Mouse (Mus musculus) embryonic facial prominence, embryonic 12.5 days (tissue): ENCODE results near the gene Paics. TPM values are rescaled to one million over a fixed set of nuclear protein-coding genes. Genes with fewer than 3 reads are reported as not detected.

Experiments used
- ATAC-seq: fragments of 200-750 bp; cut with Nextera tagmentation; 2 replicates; pipeline ENCODE4 v1.8.0; 2017; ENCODE audit not compliant: insufficient number of reproducible peaks, insufficient read depth, low FRiP score, low TSS enrichment
- H3K27ac ChIP-seq: fragments of 300-500 bp; sonication (generic); 2 replicates; pipeline ENCODE4 v1.5.1; 2016; ENCODE audit warnings: mild to moderate bottlenecking
- H3K27me3 ChIP-seq: fragments of 300-500 bp; sonication (generic); 2 replicates; pipeline ENCODE4 v1.6.1; 2016; ENCODE audit warnings: mild to moderate bottlenecking, moderate library complexity
- H3K36me3 ChIP-seq: fragments of 300-500 bp; sonication (generic); 2 replicates; pipeline ENCODE4 v1.6.1; 2016; ENCODE audit warnings: mild to moderate bottlenecking
- H3K4me1 ChIP-seq: fragments of 300-500 bp; sonication (generic); 2 replicates; pipeline ENCODE4 v1.6.1; 2016
- H3K4me2 ChIP-seq: fragments of 300-500 bp; sonication (generic); replicated peaks from 2 replicates; pipeline ENCODE4 v1.6.1; 2016; ENCODE audit warnings: mild to moderate bottlenecking, moderate library complexity
- H3K4me3 ChIP-seq: fragments of 300-500 bp; sonication (generic); 2 replicates; pipeline ENCODE4 v1.5.1; 2016; ENCODE audit warnings: mild to moderate bottlenecking
- H3K9ac ChIP-seq: fragments of 300-500 bp; sonication (generic); 2 replicates; pipeline ENCODE4 v1.6.1; 2016; ENCODE audit warnings: mild to moderate bottlenecking, moderate library complexity
- H3K9me3 ChIP-seq: fragments of 300-500 bp; sonication (generic); 2 replicates; pipeline ENCODE4 v1.6.1; 2016; ENCODE audit warnings: mild to moderate bottlenecking, moderate library complexity
- WGBS: fragments of 180-500 bp; shearing (Covaris S2); methylation state at CpG from one replicate; pipeline ENCODE4 v1.1.7; 2016; 5-methylcytosine and 5-hydroxymethylcytosine counted together
- polyA plus RNA-seq: library from polyadenylated mRNA; unstranded; fragments of >200 nt; fragmentation: Nextera tagmentation; extraction: Ambion mirVana; gene quantifications from 2 replicates; pipeline ENCODE4 v1.2.1, GENCODE M21; 2016

The Paics gene
- polyA plus RNA-seq, 1 experiment from 2014 or later: 308 TPM

GRCm38 (mm10) chr5:76974554-76975285, 23.6 kb downstream of the Paics start, which contains the start of gene Srp72:
Gene Srp72, plus strand, starts transcription at chr5:76974683.
- Histone ChIP-seq H3K27ac (peak within 1 kb of the TSS; percentile 86), H3K9ac (peak within 1 kb of the TSS; percentile 83), H3K9me3 (no peaks in the 10 kb centered on the region), H3K4me2 (peak within 1 kb of the TSS; percentile 80), H3K36me3 (peaks cover 20% of the 10 kb centered on the region), H3K4me3 (peak within 1 kb of the TSS; percentile 93), H3K4me1 (peaks cover 12% of the 10 kb centered on the region), H3K27me3 (no peaks in the 10 kb centered on the region)
- under 1% methylated on average over 60 of the region's 60 CpGs for WGBS
- ATAC-seq: peak; percentile 92

GRCm38 (mm10) chr5:76975736-76976135, 24.6 kb downstream of the Paics start:
- Histone ChIP-seq H3K9ac (peak overlapping the region; percentile 83; the same call in 1 of the 2 replicates), H3K4me3 (peak overlapping the region; percentile 93), H3K4me1 (peaks cover 12% of the 10 kb centered on the region), H3K4me2 (peak overlapping the region; percentile 68), H3K27ac (no peak overlapping the region), H3K9me3 (no peaks in the 10 kb centered on the region), H3K27me3 (no peaks in the 10 kb centered on the region), H3K36me3 (peaks cover 21% of the 10 kb centered on the region)
- 88% methylated on average over 8 of the region's 8 CpGs for WGBS
- ATAC-seq: no peak

DNA sequence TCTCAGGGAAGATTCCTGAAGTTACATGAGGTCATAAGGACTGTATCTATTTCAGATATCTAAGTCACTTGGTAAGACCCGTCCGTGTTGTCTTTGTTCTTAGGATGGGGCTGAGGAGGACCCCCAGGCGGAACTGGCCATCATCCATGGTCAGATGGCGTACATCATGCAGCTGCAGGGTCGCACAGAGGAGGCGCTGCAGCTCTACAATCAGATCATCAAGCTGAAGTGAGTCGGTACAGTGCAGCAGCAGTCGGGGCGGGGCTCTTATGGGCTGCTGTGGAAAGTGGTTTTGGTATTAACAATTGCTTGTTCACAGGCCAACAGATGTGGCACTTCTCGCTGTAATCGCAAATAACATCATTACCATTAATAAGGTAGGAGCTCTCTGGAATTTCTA, 32.9 kb downstream of the Paics start:
- Histone ChIP-seq H3K4me3 (no peak overlapping the region), H3K9me3 (no peaks in the 10 kb centered on the region), H3K27ac (no peak overlapping the region), H3K4me1 (no peaks in the 10 kb centered on the region), H3K4me2 (no peak overlapping the region), H3K27me3 (no peaks in the 10 kb centered on the region), H3K9ac (no peak overlapping the region), H3K36me3 (peaks cover 68% of the 10 kb centered on the region)
- 89% methylated on average over 11 of the region's 11 CpGs for WGBS
- no peak for ATAC-seq

- Histone ChIP-seq H3K27ac (no peak overlapping the region), H3K9me3 (no peaks in the 10 kb centered on the region), H3K27me3 (no peaks in the 10 kb centered on the region), H3K4me3 (no peak overlapping the region), H3K4me2 (no peak overlapping the region), H3K36me3 (peaks cover 66% of the 10 kb centered on the region), H3K9ac (no peak overlapping the region), H3K4me1 (no peaks in the 10 kb centered on the region)
- ATAC-seq: no peak
- 90% methylated on average over 3 of the region's 3 CpGs for WGBS
Observed at GRCm38 (mm10) chr5:76990789-76991188, 39.7 kb downstream of the Paics start.

DNA sequence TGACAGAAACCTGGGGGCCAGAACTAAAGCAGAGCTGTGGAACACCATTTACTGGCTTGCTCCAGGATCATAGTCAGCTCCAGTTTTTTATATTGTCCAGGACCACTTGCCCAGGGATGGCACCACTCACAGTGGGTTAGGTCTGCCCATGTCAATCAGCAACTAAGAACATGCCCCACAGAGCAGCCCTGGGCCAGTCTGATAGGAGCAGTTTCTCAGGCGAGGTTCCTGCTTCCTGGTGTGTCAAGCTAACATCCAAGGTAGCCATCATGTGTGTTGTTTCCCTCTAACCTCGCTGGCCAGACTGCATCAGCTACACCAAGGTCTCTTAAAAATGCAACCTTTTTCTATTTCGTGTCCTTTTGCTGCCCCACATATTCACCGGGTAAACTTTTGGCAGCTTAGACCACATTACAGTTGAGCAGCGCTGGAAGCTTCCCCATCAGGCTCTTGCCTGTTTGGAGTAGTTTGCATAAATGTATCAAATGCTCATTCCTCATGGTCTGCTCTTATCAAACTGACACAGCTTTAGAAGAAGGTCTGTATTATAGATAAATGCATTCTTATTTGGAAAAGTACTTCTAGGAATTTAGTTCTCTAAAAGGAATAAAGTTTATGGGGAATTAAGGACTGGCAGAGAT, 42.2 kb downstream of the Paics start:
- Histone ChIP-seq H3K9ac (no peak overlapping the region), H3K36me3 (peaks cover 69% of the 10 kb centered on the region), H3K4me2 (no peak overlapping the region), H3K27ac (no peak overlapping the region), H3K4me3 (no peak overlapping the region), H3K27me3 (no peaks in the 10 kb centered on the region), H3K9me3 (no peaks in the 10 kb centered on the region), H3K4me1 (no peaks in the 10 kb centered on the region)
- no peak for ATAC-seq
- WGBS: 94% methylated on average over 5 of the region's 5 CpGs

GRCm38 (mm10) chr5:76998416-76998815, 47.3 kb downstream of the Paics start:
- no peak overlapping the region for H3K4me3 ChIP-seq
- ATAC-seq: no peak
- WGBS: 55% methylated on average over 5 of the region's 5 CpGs
- H3K4me2 ChIP-seq: no peak overlapping the region
- H3K27me3 ChIP-seq: no peaks in the 10 kb centered on the region
- H3K4me1 ChIP-seq: no peaks in the 10 kb centered on the region
- no peaks in the 10 kb centered on the region for H3K9me3 ChIP-seq
- H3K27ac ChIP-seq: no peak overlapping the region
- H3K9ac ChIP-seq: no peak overlapping the region
- peaks cover 58% of the 10 kb centered on the region for H3K36me3 ChIP-seq

DNA sequence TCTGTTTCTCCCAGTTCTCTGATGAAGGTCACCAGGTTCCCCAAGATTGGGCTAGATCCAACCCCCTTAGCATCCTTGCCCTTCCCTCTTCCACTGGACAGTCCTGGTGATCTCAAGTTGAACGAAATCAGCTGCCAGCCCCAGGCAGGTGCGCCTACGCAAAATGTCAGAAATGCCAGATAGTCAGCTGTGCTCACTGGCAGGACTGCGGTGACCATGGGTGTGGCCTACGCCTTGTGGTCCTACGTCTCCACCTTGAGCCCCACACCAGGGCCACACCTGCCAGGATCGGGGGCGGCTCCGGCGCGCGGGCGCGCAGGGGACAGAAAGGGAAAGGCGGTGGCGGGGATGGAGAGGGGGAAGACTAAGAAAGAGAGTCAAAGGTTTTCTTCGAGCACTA, 50.1 kb downstream of the Paics start:
- H3K9ac ChIP-seq: no peak overlapping the region
- H3K4me1 ChIP-seq: no peaks in the 10 kb centered on the region
- no peak overlapping the region for H3K4me3 ChIP-seq
- peaks cover 40% of the 10 kb centered on the region for H3K36me3 ChIP-seq
- H3K9me3 ChIP-seq: no peaks in the 10 kb centered on the region
- 93% methylated on average over 17 of the region's 17 CpGs for WGBS
- H3K27me3 ChIP-seq: no peaks in the 10 kb centered on the region
- ATAC-seq: no peak
- H3K4me2 ChIP-seq: no peak overlapping the region
- no peak overlapping the region for H3K27ac ChIP-seq

DNA sequence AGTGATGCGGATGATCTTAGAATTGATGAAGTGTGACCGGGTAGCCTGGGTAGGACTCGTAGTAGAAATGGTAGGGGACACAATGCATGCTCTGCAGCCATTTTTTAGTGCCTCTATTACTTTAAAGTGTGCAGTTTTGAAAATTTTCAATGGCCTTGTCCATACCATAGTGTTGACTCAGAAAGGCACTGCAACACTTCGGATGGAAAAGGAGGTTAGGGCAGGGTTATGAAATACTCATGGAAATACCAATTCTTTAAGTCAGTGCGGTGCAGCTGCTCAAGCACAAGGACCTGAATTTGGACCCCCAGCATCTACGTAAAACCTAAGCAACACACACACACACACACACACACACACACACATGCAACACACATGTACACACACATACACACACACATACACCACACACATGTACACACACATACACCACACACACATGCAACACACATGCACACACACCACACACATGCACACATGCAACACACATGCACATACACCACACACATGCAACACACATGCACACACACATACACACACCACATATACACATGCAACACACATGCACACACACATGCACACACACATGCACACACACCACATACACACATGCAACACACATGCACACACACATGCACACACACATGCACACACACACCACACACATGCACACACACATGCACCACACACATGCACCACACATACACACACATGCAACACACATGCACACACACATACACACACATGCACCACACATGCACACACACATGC, 53.1 kb downstream of the Paics start, which contains the start of gene Arl9:
Gene Arl9 (plus strand): TSS at position 5 of the 771 bp plus-strand sequence.
- H3K27me3 ChIP-seq: no peaks in the 10 kb centered on the region
- H3K9me3 ChIP-seq: no peaks in the 10 kb centered on the region
- peaks cover 19% of the 10 kb centered on the region for H3K36me3 ChIP-seq
- WGBS: 90% methylated on average over 6 of the region's 6 CpGs
- ATAC-seq: no peak
- no peaks in the 10 kb centered on the region for H3K4me1 ChIP-seq
- H3K27ac ChIP-seq: no peak within 1 kb of the TSS
- H3K4me3 ChIP-seq: no peak within 1 kb of the TSS
- no peak within 1 kb of the TSS for H3K4me2 ChIP-seq
- no peak within 1 kb of the TSS for H3K9ac ChIP-seq

GRCm38 (mm10) chr5:77010352-77010751, 59.2 kb downstream of the Paics start:
- Histone ChIP-seq H3K9ac (no peak overlapping the region), H3K27me3 (no peaks in the 10 kb centered on the region), H3K9me3 (no peaks in the 10 kb centered on the region), H3K27ac (no peak overlapping the region), H3K4me2 (no peak overlapping the region), H3K4me3 (no peak overlapping the region), H3K36me3 (no peaks in the 10 kb centered on the region), H3K4me1 (no peaks in the 10 kb centered on the region)
- WGBS: 90% methylated on average over 9 of the region's 9 CpGs
- ATAC-seq: no peak

DNA sequence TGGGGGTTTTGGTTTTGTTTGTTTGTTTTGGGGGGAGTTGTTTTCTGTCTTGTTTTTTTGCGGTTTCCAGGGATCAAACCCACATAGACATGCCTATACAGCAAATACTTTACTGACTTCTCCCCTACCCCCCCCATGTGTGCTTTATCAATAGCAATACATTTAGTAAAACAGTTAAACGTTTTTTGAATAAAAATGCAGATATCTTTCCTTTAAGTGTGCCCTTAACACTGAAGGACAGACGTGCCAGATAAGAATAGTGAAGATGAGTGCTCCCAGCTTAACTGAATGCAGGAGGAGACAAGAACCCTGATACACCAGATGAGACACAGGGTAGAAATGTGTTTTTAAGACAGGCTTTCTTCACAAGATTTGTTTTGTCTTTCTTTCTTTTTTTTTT, 60.0 kb downstream of the Paics start:
- Histone ChIP-seq H3K9me3 (no peaks in the 10 kb centered on the region), H3K4me1 (no peaks in the 10 kb centered on the region), H3K27ac (no peak overlapping the region), H3K4me3 (no peak overlapping the region), H3K4me2 (no peak overlapping the region), H3K27me3 (0 out of 2 replicates have a peak, but pooled peaks cover 4% of the 10 kb centered on the region), H3K36me3 (no peaks in the 10 kb centered on the region), H3K9ac (no peak overlapping the region)
- WGBS: 62% methylated on average over 3 of the region's 3 CpGs
- ATAC-seq: no peak

DNA sequence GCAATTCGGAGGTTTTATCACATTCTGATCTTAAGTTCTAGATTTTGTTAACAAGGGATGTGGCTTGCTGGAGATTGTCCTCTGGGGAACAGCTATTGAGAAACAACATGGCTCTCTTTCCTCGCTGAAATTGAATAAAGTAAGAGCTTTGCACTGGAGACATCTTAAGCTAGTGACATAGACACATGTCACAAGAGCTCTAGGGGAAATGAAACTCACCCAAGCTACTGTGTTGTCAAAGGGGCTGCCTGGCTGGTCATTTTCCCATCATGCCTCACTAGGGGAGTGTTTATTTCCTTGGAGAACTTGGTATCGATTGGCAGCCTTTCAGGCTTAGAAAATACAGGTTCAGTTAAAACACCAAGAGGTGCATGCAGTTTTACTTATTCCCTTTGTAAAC, 62.1 kb downstream of the Paics start:
- Histone ChIP-seq H3K4me2 (no peak overlapping the region), H3K9me3 (no peaks in the 10 kb centered on the region), H3K36me3 (no peaks in the 10 kb centered on the region), H3K9ac (no peak overlapping the region), H3K4me3 (no peak overlapping the region), H3K27ac (no peak overlapping the region), H3K4me1 (no peaks in the 10 kb centered on the region), H3K27me3 (0 out of 2 replicates have a peak, but pooled peaks cover 10% of the 10 kb centered on the region)
- WGBS: 69% methylated on average over 3 of the region's 3 CpGs
- no peak for ATAC-seq
